Mouse (Mus musculus) stomach, embryonic 14.5 days (tissue): ENCODE data around the gene Comt. TPM values are rescaled to one million over a fixed set of nuclear protein-coding genes. Genes with fewer than 3 reads are reported as not detected.

Experiments used
- ATAC-seq: fragments of 200-750 bp; cut with Nextera tagmentation; 2 replicates; pipeline ENCODE4 v1.8.0; 2017; ENCODE audit warnings: low read depth, moderate TSS enrichment; ENCODE audit not compliant: insufficient number of reproducible peaks, insufficient read depth, low FRiP score
- H3K27ac ChIP-seq: fragments of 300-500 bp; sonication (generic); 2 replicates; pipeline ENCODE4 v1.5.1; 2014; ENCODE audit warnings: mild to moderate bottlenecking, low read length, moderate library complexity, mixed read lengths
- H3K27me3 ChIP-seq: fragments of 300-500 bp; sonication (generic); 2 replicates; pipeline ENCODE4 v1.6.1; 2014; ENCODE audit warnings: low read length, control low read depth, mixed read lengths; ENCODE audit not compliant: control insufficient read depth, insufficient read depth
- H3K36me3 ChIP-seq: fragments of 300-500 bp; sonication (generic); 2 replicates; pipeline ENCODE4 v1.6.1; 2014; ENCODE audit warnings: mild to moderate bottlenecking, control low read depth, low read length, moderate library complexity, mixed read lengths; ENCODE audit not compliant: control insufficient read depth, insufficient read depth
- H3K4me1 ChIP-seq: fragments of 300-500 bp; sonication (generic); 2 replicates; pipeline ENCODE4 v1.6.1; 2014; ENCODE audit warnings: low read length, control low read depth, mixed read lengths; ENCODE audit not compliant: control insufficient read depth, insufficient read depth
- H3K4me2 ChIP-seq: fragments of 300-500 bp; sonication (generic); replicated peaks from 2 replicates; pipeline ENCODE4 v1.6.1; 2014; ENCODE audit warnings: low read depth, low read length, control low read depth
- H3K4me3 ChIP-seq: fragments of 300-500 bp; sonication (generic); 2 replicates; pipeline ENCODE4 v1.5.1; 2014; ENCODE audit warnings: low read depth, low read length, control low read depth
- H3K9ac ChIP-seq: fragments of 300-500 bp; sonication (generic); replicated peaks from 2 replicates; pipeline ENCODE4 v1.6.1; 2014; ENCODE audit warnings: low read depth, mild to moderate bottlenecking, control low read depth, low read length, moderate library complexity, mixed read lengths
- H3K9me3 ChIP-seq: fragments of 300-500 bp; sonication (generic); 2 replicates; pipeline ENCODE4 v1.6.1; 2016; ENCODE audit warnings: low read depth, low read length, control low read depth; ENCODE audit not compliant: control insufficient read depth
- WGBS: fragments of 180-500 bp; shearing (Covaris S2); extraction: QIAGEN DNeasy Blood & Tissue Kit; methylation state at CpG from one replicate; pipeline ENCODE4 v1.1.7; 2014; 5-methylcytosine and 5-hydroxymethylcytosine counted together
- polyA plus RNA-seq: library from polyadenylated mRNA; unstranded; fragments of >200 nt; fragmentation: Nextera tagmentation; extraction: Ambion mirVana; gene quantifications from 2 replicates; pipeline ENCODE4 v1.2.1, GENCODE M21; 2014

The Comt gene
- polyA plus RNA-seq, 1 experiment from 2014 or later, result 99.0 TPM

DNA sequence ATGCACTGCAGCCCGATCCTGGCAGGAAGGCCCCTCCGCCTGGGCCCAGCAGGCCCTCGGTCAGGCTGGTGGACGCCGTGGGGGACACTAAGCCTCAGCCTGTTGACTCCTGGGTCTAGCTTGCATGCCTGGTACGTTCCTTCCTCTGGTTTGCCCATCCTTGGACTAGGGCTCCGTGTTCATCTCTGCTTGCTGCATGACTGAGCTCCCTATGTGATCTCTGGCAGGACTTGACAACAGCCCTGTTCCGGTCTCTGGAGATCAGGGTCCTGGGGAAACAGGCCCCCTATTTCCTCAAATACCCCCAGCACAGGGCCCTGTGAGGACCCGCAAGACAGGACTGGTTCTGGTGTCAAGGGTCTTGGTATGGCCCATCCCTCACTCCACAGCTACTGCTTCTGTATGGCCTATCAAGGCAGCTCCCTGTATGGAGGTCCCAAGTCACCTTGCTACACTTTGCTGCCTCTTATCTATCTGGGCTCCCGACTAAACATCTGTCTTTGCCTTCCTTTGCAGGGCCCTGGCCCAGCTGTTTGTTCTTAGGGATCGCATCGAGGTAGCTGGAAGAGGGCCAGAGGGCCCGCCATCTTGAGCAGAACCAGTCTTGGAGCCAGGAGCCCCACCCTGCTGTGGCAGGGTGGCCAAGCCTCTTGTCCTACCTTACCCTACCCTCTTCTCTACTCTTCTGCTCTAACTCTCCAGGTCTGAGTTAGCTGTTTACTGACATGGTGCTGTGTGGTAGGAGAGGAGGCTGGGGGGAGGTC lies 21.4 kb downstream of the Comt start:
- H3K4me2 ChIP-seq, result no peak overlapping the region
- 83% methylated on average over 13 of the region's 13 CpGs for WGBS
- peaks cover 10% of the 10 kb centered on the region; the same call in 1 of the 2 replicates for H3K4me1 ChIP-seq
- no peak overlapping the region; the same call in 1 of the 2 replicates for H3K27ac ChIP-seq
- ATAC-seq, result no peak
- peaks cover 43% of the 10 kb centered on the region for H3K36me3 ChIP-seq
- H3K4me3 ChIP-seq, result no peak overlapping the region
- H3K9me3 ChIP-seq, result no peaks in the 10 kb centered on the region
- H3K27me3 ChIP-seq, result no peaks in the 10 kb centered on the region
- H3K9ac ChIP-seq, result no peak overlapping the region

- no peak overlapping the region for H3K27ac ChIP-seq
- H3K27me3 ChIP-seq, result no peaks in the 10 kb centered on the region
- H3K36me3 ChIP-seq, result peaks cover 53% of the 10 kb centered on the region
- no peaks in the 10 kb centered on the region for H3K9me3 ChIP-seq
- no peak overlapping the region for H3K9ac ChIP-seq
- H3K4me2 ChIP-seq, result no peak overlapping the region
- ATAC-seq, result no peak
- H3K4me1 ChIP-seq, result peaks cover 13% of the 10 kb centered on the region; the same call in 1 of the 2 replicates
- whole genome bisulfite sequencing, result 92% methylated on average over 12 of the region's 12 CpGs
- no peak overlapping the region for H3K4me3 ChIP-seq
Measured at GRCm38 (mm10) chr16:18403285-18403684, 23.4 kb downstream of the Comt start.

DNA sequence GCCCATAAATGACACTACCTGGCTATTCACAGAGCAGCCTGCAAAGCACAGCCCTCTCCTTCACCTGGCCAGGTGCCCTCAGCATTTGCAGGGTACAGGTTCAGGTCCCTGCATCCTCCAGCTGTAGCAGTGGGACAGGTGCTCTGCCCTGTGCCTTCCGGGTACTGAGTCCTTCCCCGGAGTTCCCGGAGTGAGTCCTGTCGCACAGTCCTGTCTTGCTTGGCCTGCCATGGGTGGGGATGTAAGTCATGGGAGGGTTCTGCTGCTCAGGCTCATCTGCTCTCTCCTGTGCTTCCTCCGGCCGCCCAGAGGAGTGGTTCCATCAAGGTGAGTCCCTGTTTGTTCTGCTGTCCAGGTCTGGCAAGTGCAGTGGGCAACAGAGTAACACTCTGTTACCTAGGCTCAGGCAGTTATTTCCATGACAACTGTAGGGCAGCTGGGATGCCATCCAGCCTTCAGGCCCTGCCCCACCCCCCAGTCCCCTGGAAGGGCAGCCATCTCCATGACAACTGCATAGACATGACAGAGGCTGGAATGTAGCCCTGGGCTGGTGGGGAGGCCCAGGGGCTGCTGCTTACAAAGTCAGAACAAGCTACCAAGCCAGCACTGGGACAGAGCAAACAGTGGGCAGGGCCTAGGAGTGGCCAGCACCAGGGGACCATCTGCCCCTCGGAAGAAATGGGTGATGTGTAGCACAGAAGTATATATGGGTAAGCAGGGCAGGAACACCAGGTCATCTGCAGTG lies 26.0 kb downstream of the Comt start:
- no peak overlapping the region for H3K4me2 ChIP-seq
- ATAC-seq, result peak; percentile 81
- H3K9ac ChIP-seq, result no peak overlapping the region
- H3K9me3 ChIP-seq, result no peaks in the 10 kb centered on the region
- no peak overlapping the region for H3K4me3 ChIP-seq
- H3K36me3 ChIP-seq, result peaks cover 57% of the 10 kb centered on the region
- H3K27ac ChIP-seq, result peak overlapping the region; percentile 48; the same call in 1 of the 2 replicates
- peaks cover 21% of the 10 kb centered on the region for H3K4me1 ChIP-seq
- H3K27me3 ChIP-seq, result no peaks in the 10 kb centered on the region
- WGBS, result 42% methylated on average over 7 of the region's 7 CpGs

DNA sequence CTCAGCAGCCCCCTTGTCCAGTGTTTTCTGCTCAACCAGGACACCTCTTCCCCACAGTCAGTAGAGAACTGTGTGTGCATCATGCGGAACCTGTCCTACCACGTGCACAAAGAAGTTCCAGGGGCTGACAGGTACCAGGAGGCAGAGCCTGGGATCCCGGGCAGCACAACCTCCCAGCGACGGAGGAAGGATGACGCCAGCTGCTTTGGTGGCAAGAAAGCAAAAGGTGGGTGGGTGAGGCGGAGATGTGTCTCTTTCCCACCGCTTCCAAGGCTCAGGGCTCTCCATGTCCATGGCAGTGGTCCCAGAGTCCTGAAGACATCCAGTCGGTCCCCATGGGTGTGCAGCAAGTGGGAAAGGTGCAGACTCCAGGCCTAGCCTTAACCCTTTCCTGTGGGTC lies 26.6 kb downstream of the Comt start:
- peaks cover 27% of the 10 kb centered on the region for H3K4me1 ChIP-seq
- ATAC-seq, result no peak
- H3K4me2 ChIP-seq, result no peak overlapping the region
- no peak overlapping the region for H3K9ac ChIP-seq
- H3K27me3 ChIP-seq, result no peaks in the 10 kb centered on the region
- peaks cover 52% of the 10 kb centered on the region for H3K36me3 ChIP-seq
- H3K9me3 ChIP-seq, result no peaks in the 10 kb centered on the region
- no peak overlapping the region for H3K4me3 ChIP-seq
- 66% methylated on average over 9 of the region's 9 CpGs for WGBS
- H3K27ac ChIP-seq, result peak overlapping the region; percentile 48; the same call in 1 of the 2 replicates

- Histone ChIP-seq H3K9ac (no peak overlapping the region), H3K36me3 (peaks cover 34% of the 10 kb centered on the region; the same call in 1 of the 2 replicates), H3K27ac (no peak overlapping the region), H3K27me3 (no peaks in the 10 kb centered on the region), H3K4me1 (peaks cover 37% of the 10 kb centered on the region), H3K9me3 (no peaks in the 10 kb centered on the region), H3K4me2 (no peak overlapping the region), H3K4me3 (no peak overlapping the region)
- no peak for ATAC-seq
- WGBS, result 95% methylated on average over 27 of the region's 27 CpGs
Measured at GRCm38 (mm10) chr16:18396791-18397621, 29.6 kb downstream of the Comt start.

GRCm38 (mm10) chr16:18396201-18396600 lies 30.5 kb downstream of the Comt start:
- Histone ChIP-seq H3K4me3 (no peak overlapping the region), H3K4me2 (0 out of 2 replicates have a peak overlapping the region, but pooled peaks have one; percentile 2), H3K9ac (no peak overlapping the region), H3K9me3 (no peaks in the 10 kb centered on the region), H3K27me3 (no peaks in the 10 kb centered on the region), H3K36me3 (peaks cover 29% of the 10 kb centered on the region; the same call in 1 of the 2 replicates), H3K27ac (peak overlapping the region; percentile 52; the same call in 1 of the 2 replicates), H3K4me1 (peaks cover 36% of the 10 kb centered on the region)
- WGBS, result 75% methylated on average over 2 of the region's 2 CpGs
- no peak for ATAC-seq

- no peak overlapping the region for H3K4me2 ChIP-seq
- H3K36me3 ChIP-seq, result peaks cover 29% of the 10 kb centered on the region; the same call in 1 of the 2 replicates
- WGBS, result 45% methylated on average over 6 of the region's 7 CpGs
- no peak for ATAC-seq
- H3K27ac ChIP-seq, result peak overlapping the region; percentile 52; the same call in 1 of the 2 replicates
- H3K4me1 ChIP-seq, result peaks cover 30% of the 10 kb centered on the region
- no peaks in the 10 kb centered on the region for H3K9me3 ChIP-seq
- no peaks in the 10 kb centered on the region for H3K27me3 ChIP-seq
- H3K4me3 ChIP-seq, result no peak overlapping the region
- no peak overlapping the region for H3K9ac ChIP-seq
Measured at GRCm38 (mm10) chr16:18395620-18396036, 31.0 kb downstream of the Comt start.
